Mouse (Mus musculus) heart, embryonic 14.5 days (tissue): ENCODE results near the gene Olfr1254. TPM values are rescaled to one million over a fixed set of nuclear protein-coding genes. Genes with fewer than 3 reads are reported as not detected.

Experiments
- ATAC-seq: fragments of 200-750 bp; cut with Nextera tagmentation; 2 replicates; pipeline ENCODE4 v1.8.0; 2017; ENCODE audit warnings: low read depth, moderate TSS enrichment; ENCODE audit not compliant: insufficient number of reproducible peaks, insufficient read depth, low FRiP score
- H3K27ac ChIP-seq, 2 experiments: fragments of 200-500 bp in 1 of 2; fragments of 300-500 bp in 1 of 2; sonication (generic) in 1 of 2; replicated peaks in 1 of 2; 2 replicates each; pipeline ENCODE4 v1.5.1; 2012 to 2014; ENCODE audit warnings: low read depth in 2 of 2, low read length in 2 of 2, control low read depth in 1 of 2, mild to moderate bottlenecking in 1 of 2, mixed read lengths in 1 of 2; ENCODE audit not compliant: control insufficient read depth in 1 of 2, insufficient read depth in 1 of 2
- H3K27me3 ChIP-seq: fragments of 300-500 bp; sonication (generic); 2 replicates; pipeline ENCODE4 v1.6.1; 2014; ENCODE audit warnings: mild to moderate bottlenecking, low read length, control low read depth; ENCODE audit not compliant: control insufficient read depth, insufficient read depth
- H3K36me3 ChIP-seq: fragments of 300-500 bp; sonication (generic); 2 replicates; pipeline ENCODE4 v1.6.1; 2014; ENCODE audit warnings: mild to moderate bottlenecking, control low read depth, low read length, mixed read lengths; ENCODE audit not compliant: control insufficient read depth, insufficient read depth
- H3K4me1 ChIP-seq, 2 experiments: fragments of 200-500 bp in 1 of 2; fragments of 300-500 bp in 1 of 2; sonication (generic) in 1 of 2; 2 replicates each; pipeline ENCODE4 v1.6.1; 2012 to 2014; ENCODE audit warnings: low read length in 2 of 2, control low read depth in 1 of 2, mixed read lengths in 1 of 2; ENCODE audit not compliant: control insufficient read depth in 2 of 2, insufficient read depth in 2 of 2
- H3K4me2 ChIP-seq: fragments of 300-500 bp; sonication (generic); 2 replicates; pipeline ENCODE4 v1.6.1; 2014; ENCODE audit warnings: mild to moderate bottlenecking, low read length
- H3K4me3 ChIP-seq, 2 experiments: fragments of 200-500 bp in 1 of 2; fragments of 300-500 bp in 1 of 2; sonication (generic) in 1 of 2; 2 replicates each; pipeline ENCODE4 v1.5.1; 2012 to 2014; ENCODE audit warnings: low read length in 2 of 2, mild to moderate bottlenecking in 2 of 2, control low read depth in 1 of 2, low read depth in 1 of 2, moderate library complexity in 1 of 2; ENCODE audit not compliant: control insufficient read depth in 1 of 2, insufficient read depth in 1 of 2
- H3K9ac ChIP-seq: fragments of 300-500 bp; sonication (generic); 2 replicates; pipeline ENCODE4 v1.6.1; 2014; ENCODE audit warnings: mild to moderate bottlenecking, low read length
- H3K9me3 ChIP-seq: fragments of 300-500 bp; sonication (generic); 2 replicates; pipeline ENCODE4 v1.6.1; 2016; ENCODE audit warnings: low read length, control low read depth; ENCODE audit not compliant: control insufficient read depth
- WGBS: fragments of 180-500 bp; shearing (Covaris S2); extraction: QIAGEN DNeasy Blood & Tissue Kit; methylation state at CpG from one replicate; pipeline ENCODE4 v1.1.7; 2014; 5-methylcytosine and 5-hydroxymethylcytosine counted together
- polyA plus RNA-seq: library from polyadenylated mRNA; unstranded; fragments of >200 nt; fragmentation: Nextera tagmentation; extraction: Ambion mirVana; gene quantifications from 2 replicates; pipeline ENCODE4 v1.2.1, GENCODE M21; 2014

Gene Olfr1254
- not detected in 2 replicates for polyA plus RNA-seq

GRCm38 (mm10) chr2:89793519-89793918 lies at the start of gene Olfr1254:
Gene Olfr1254 (minus strand): TSS chr2:89793619.
- Histone ChIP-seq H3K4me2 (no peak within 1 kb of the TSS), H3K4me1 (no peaks in the 10 kb centered on the region), H3K36me3 (no peaks in the 10 kb centered on the region), H3K27me3 (no peaks in the 10 kb centered on the region), H3K27ac (no peak within 1 kb of the TSS), H3K9me3 (no peaks in the 10 kb centered on the region), H3K4me3 (no peak within 1 kb of the TSS), H3K9ac (no peak within 1 kb of the TSS)
- ATAC-seq = no peak

GRCm38 (mm10) chr2:89841455-89841854 lies 48.0 kb upstream of the Olfr1254 start, which contains the start of gene Olfr1256:
Gene Olfr1256 (minus strand): TSS chr2:89841555.
- Histone ChIP-seq H3K27ac (no peak within 1 kb of the TSS), H3K9ac (no peak within 1 kb of the TSS), H3K4me2 (no peak within 1 kb of the TSS), H3K36me3 (no peaks in the 10 kb centered on the region), H3K4me1 (no peaks in the 10 kb centered on the region), H3K4me3 (no peak within 1 kb of the TSS), H3K9me3 (no peaks in the 10 kb centered on the region), H3K27me3 (no peaks in the 10 kb centered on the region)
- no peak for ATAC-seq
- 40% methylated on average over 2 of the region's 2 CpGs for WGBS

- no peak for ATAC-seq
Observed at GRCm38 (mm10) chr2:89820216-89820615, 26.8 kb upstream of the Olfr1254 start.

GRCm38 (mm10) chr2:89811751-89812150 lies 18.3 kb upstream of the Olfr1254 start, which contains the start of gene Olfr1255:
Gene Olfr1255 (plus strand): TSS chr2:89812051.
- no peak for ATAC-seq
- no peaks in the 10 kb centered on the region for H3K9me3 ChIP-seq
- H3K27ac ChIP-seq = no peak within 1 kb of the TSS
- no peak within 1 kb of the TSS for H3K4me3 ChIP-seq
- no peaks in the 10 kb centered on the region for H3K36me3 ChIP-seq
- WGBS = 59% methylated on average over 3 of the region's 3 CpGs
- no peaks in the 10 kb centered on the region for H3K27me3 ChIP-seq
- H3K9ac ChIP-seq = no peak within 1 kb of the TSS
- H3K4me1 ChIP-seq = no peaks in the 10 kb centered on the region
- H3K4me2 ChIP-seq = no peak within 1 kb of the TSS

More at GRCm38 (mm10) chr2:89820216-89820615, 26.8 kb upstream of the Olfr1254 start:
- no peak overlapping the region for H3K27ac ChIP-seq
- no peak overlapping the region for H3K9ac ChIP-seq
- H3K36me3 ChIP-seq = no peaks in the 10 kb centered on the region
- H3K27me3 ChIP-seq = no peaks in the 10 kb centered on the region
- no peak overlapping the region for H3K4me2 ChIP-seq
- H3K4me1 ChIP-seq = no peaks in the 10 kb centered on the region
- WGBS = 71% methylated on average over 1 of the region's 1 CpGs
- H3K9me3 ChIP-seq = no peaks in the 10 kb centered on the region
- no peak overlapping the region for H3K4me3 ChIP-seq

GRCm38 (mm10) chr2:89810751-89811150 lies 17.3 kb upstream of the Olfr1254 start:
- no peaks in the 10 kb centered on the region for H3K27me3 ChIP-seq

GRCm38 (mm10) chr2:89799583-89799982 lies 6.2 kb upstream of the Olfr1254 start:
- Histone ChIP-seq H3K9me3 (no peaks in the 10 kb centered on the region), H3K4me1 (no peaks in the 10 kb centered on the region), H3K4me3 (no peak overlapping the region), H3K4me2 (no peak overlapping the region), H3K27me3 (no peaks in the 10 kb centered on the region), H3K27ac (no peak overlapping the region), H3K9ac (no peak overlapping the region), H3K36me3 (no peaks in the 10 kb centered on the region)
- 82% methylated on average over 3 of the region's 3 CpGs for WGBS
- no peak for ATAC-seq

More at GRCm38 (mm10) chr2:89810751-89811150, 17.3 kb upstream of the Olfr1254 start:
- Histone ChIP-seq H3K4me2 (no peak overlapping the region), H3K4me1 (no peaks in the 10 kb centered on the region), H3K36me3 (no peaks in the 10 kb centered on the region), H3K9ac (no peak overlapping the region), H3K9me3 (no peaks in the 10 kb centered on the region), H3K27ac (no peak overlapping the region), H3K4me3 (no peak overlapping the region)
- ATAC-seq = no peak
- 55% methylated on average over 2 of the region's 2 CpGs for WGBS

- 88% methylated on average over 1 of the region's 1 CpGs for WGBS
- no peaks in the 10 kb centered on the region for H3K9me3 ChIP-seq
- no peak within 1 kb of the TSS for H3K4me3 ChIP-seq
- ATAC-seq = no peak
- no peak within 1 kb of the TSS for H3K4me2 ChIP-seq
- no peaks in the 10 kb centered on the region for H3K4me1 ChIP-seq
- H3K27me3 ChIP-seq = no peaks in the 10 kb centered on the region
- no peak within 1 kb of the TSS for H3K9ac ChIP-seq
- H3K27ac ChIP-seq = no peak within 1 kb of the TSS
- no peaks in the 10 kb centered on the region for H3K36me3 ChIP-seq
Observed at GRCm38 (mm10) chr2:89756990-89757389, 36.4 kb downstream of the Olfr1254 start, which contains the start of gene Olfr1253. Gene Olfr1253 (minus strand): TSS chr2:89757090.
